Mouse (Mus musculus): ENCODE measurements around the gene Rap2b. TPM values are rescaled to one million over a fixed set of nuclear protein-coding genes. Genes with fewer than 3 reads are reported as not detected.

Gene Rap2b
- polyA plus RNA-seq, 1 experiment from 2014 or later: 2.0 TPM

DNA sequence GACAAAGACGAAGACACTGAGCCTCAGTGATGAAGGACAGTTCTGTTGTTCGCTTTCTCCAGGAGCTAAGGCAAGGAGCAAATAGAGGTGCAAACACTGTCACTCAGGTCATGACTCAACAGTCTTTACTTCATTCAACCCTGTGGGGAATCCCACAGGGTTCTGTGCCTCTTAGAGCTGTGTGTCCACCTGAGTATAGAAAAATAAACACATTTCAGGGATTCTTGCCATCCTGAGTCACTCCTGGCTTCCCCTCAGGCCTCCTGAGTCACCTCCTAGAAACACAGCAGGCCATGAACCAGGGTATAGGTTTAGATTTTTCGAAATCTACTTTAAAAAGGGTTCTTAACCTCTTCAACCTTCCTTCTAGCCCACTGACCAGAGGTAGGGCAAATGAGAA, 33.9 kb downstream of the Rap2b start:
- H3K27ac ChIP-seq (ENCODE audit: low read length): no peak overlapping the region
- 66% methylated on average over 3 of the region's 3 CpGs for WGBS (ENCODE audit: insufficient replicate concordance)
- no peak overlapping the region for H3K9ac ChIP-seq (ENCODE audit: low read depth, low read length)
- no peaks in the 10 kb centered on the region for H3K9me3 ChIP-seq (replicated peaks; ENCODE audit: control insufficient read depth, low read length)
- H3K4me3 ChIP-seq (ENCODE audit: low read depth, low read length): no peak overlapping the region
- H3K36me3 ChIP-seq (ENCODE audit: control insufficient read depth, insufficient read depth): no peaks in the 10 kb centered on the region
- H3K27me3 ChIP-seq (ENCODE audit: control insufficient read depth, insufficient read depth, low read depth, low read length): no peaks in the 10 kb centered on the region
- ATAC-seq (ENCODE audit: low read depth): no peak
- H3K4me1 ChIP-seq (ENCODE audit: control insufficient read depth, low read depth, low read length): no peaks in the 10 kb centered on the region; the same call in 1 of the 2 replicates
- no peak overlapping the region for H3K4me2 ChIP-seq (ENCODE audit: low read depth, low read length)

GRCm38 (mm10) chr3:61396728-61397127, 35.3 kb downstream of the Rap2b start:
- H3K36me3 ChIP-seq (ENCODE audit: control insufficient read depth, insufficient read depth): no peaks in the 10 kb centered on the region
- 62% methylated on average over 2 of the region's 2 CpGs for WGBS (ENCODE audit: insufficient replicate concordance)
- ATAC-seq (ENCODE audit: low read depth): no peak
- H3K27ac ChIP-seq (ENCODE audit: low read length): no peak overlapping the region
- no peaks in the 10 kb centered on the region for H3K27me3 ChIP-seq (ENCODE audit: control insufficient read depth, insufficient read depth, low read depth, low read length)
- H3K4me1 ChIP-seq (ENCODE audit: control insufficient read depth, low read depth, low read length): no peaks in the 10 kb centered on the region; the same call in 1 of the 2 replicates
- H3K4me2 ChIP-seq (ENCODE audit: low read depth, low read length): no peak overlapping the region
- H3K9me3 ChIP-seq (replicated peaks; ENCODE audit: control insufficient read depth, low read length): no peaks in the 10 kb centered on the region
- H3K9ac ChIP-seq (ENCODE audit: low read depth, low read length): no peak overlapping the region
- no peak overlapping the region for H3K4me3 ChIP-seq (ENCODE audit: low read depth, low read length)

- no peak overlapping the region for H3K9ac ChIP-seq (ENCODE audit: low read depth, low read length)
- WGBS (ENCODE audit: insufficient replicate concordance): 43% methylated on average over 1 of the region's 1 CpGs
- ATAC-seq (ENCODE audit: low read depth): no peak
Observed at GRCm38 (mm10) chr3:61400823-61401387, 39.5 kb downstream of the Rap2b start.

DNA sequence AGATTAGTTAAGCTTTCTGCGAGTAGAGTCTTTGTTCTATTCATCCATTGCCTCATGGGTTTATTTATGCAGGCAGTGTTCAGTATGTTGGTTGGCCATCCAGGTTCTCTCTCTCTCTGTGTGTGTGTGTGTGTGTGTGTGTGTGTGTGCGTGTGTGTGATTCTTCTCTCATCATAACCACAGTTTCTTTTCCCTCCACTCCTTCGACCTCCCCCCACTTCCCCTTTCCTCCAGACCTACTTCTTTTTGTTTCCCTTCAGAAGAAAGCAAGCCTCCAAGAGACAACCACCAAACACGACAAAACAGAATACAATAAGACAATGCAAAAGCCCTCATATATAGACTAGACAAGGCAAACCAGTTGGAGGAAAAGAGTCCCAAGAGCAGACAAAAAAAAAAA, 45.5 kb downstream of the Rap2b start:
- ATAC-seq (ENCODE audit: low read depth): no peak
- Histone ChIP-seq H3K36me3 (ENCODE audit: control insufficient read depth, insufficient read depth) (no peaks in the 10 kb centered on the region), H3K9ac (ENCODE audit: low read depth, low read length) (no peak overlapping the region), H3K27ac (ENCODE audit: low read length) (no peak overlapping the region), H3K9me3 (replicated peaks; ENCODE audit: control insufficient read depth, low read length) (no peaks in the 10 kb centered on the region), H3K4me3 (ENCODE audit: low read depth, low read length) (no peak overlapping the region), H3K27me3 (ENCODE audit: control insufficient read depth, insufficient read depth, low read depth, low read length) (no peaks in the 10 kb centered on the region), H3K4me2 (ENCODE audit: low read depth, low read length) (no peak overlapping the region), H3K4me1 (ENCODE audit: control insufficient read depth, low read depth, low read length) (no peaks in the 10 kb centered on the region)
- WGBS (ENCODE audit: insufficient replicate concordance): 32% methylated on average over 4 of the region's 4 CpGs

More at GRCm38 (mm10) chr3:61400823-61401387, 39.5 kb downstream of the Rap2b start:
- Histone ChIP-seq H3K27me3 (ENCODE audit: control insufficient read depth, insufficient read depth, low read depth, low read length) (no peaks in the 10 kb centered on the region), H3K4me1 (ENCODE audit: control insufficient read depth, low read depth, low read length) (no peaks in the 10 kb centered on the region), H3K27ac (ENCODE audit: low read length) (no peak overlapping the region), H3K36me3 (ENCODE audit: control insufficient read depth, insufficient read depth) (no peaks in the 10 kb centered on the region), H3K4me3 (ENCODE audit: low read depth, low read length) (no peak overlapping the region), H3K9me3 (replicated peaks; ENCODE audit: control insufficient read depth, low read length) (no peaks in the 10 kb centered on the region), H3K4me2 (ENCODE audit: low read depth, low read length) (no peak overlapping the region)

DNA sequence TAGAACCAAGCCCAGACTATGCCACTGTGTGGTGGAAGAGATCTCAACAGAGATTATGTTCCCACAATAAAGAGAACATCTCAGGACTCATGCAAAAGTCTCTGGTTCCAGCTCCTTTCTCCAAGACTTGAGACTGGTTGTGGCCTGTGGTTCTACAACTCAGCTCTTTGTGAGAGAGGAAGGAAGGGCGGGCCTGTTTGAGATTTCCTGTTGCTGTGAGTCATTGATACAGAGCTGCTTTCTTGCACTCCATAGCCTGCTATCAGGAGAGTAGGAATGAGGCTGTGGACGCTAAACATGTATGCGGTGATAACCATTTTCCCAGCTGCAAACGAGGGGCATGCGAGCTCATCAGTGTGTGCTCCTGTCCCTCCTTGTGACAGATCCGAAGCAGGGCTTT, 48.2 kb downstream of the Rap2b start:
- Histone ChIP-seq H3K9me3 (replicated peaks; ENCODE audit: control insufficient read depth, low read length) (no peaks in the 10 kb centered on the region), H3K36me3 (ENCODE audit: control insufficient read depth, insufficient read depth) (no peaks in the 10 kb centered on the region), H3K9ac (ENCODE audit: low read depth, low read length) (no peak overlapping the region), H3K4me1 (ENCODE audit: control insufficient read depth, low read depth, low read length) (no peaks in the 10 kb centered on the region), H3K4me2 (ENCODE audit: low read depth, low read length) (no peak overlapping the region), H3K27ac (ENCODE audit: low read length) (no peak overlapping the region), H3K4me3 (ENCODE audit: low read depth, low read length) (no peak overlapping the region), H3K27me3 (ENCODE audit: control insufficient read depth, insufficient read depth, low read depth, low read length) (no peaks in the 10 kb centered on the region)
- ATAC-seq (ENCODE audit: low read depth): peak; percentile 56
- WGBS (ENCODE audit: insufficient replicate concordance): 9% methylated on average over 6 of the region's 6 CpGs

DNA sequence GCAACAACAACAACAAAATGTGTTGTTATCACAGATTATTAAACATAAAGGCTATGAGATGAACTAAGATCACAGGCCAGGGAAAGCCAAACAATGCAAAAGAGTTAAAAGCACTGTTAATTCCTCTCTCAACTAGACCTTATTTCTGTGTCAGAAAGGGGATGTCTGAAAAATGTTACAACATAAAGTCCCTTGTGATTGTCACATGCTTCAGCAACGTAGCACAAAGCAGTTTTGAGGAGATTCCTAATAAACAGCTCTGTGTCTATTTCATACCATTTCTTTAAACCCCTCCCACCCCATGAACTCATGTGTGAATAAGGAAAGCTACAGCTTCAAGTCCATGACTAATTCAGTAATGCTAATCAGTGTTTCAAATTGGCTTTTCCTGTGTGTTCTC, 54.4 kb downstream of the Rap2b start:
- H3K36me3 ChIP-seq (ENCODE audit: control insufficient read depth, insufficient read depth): no peaks in the 10 kb centered on the region
- no peaks in the 10 kb centered on the region for H3K9me3 ChIP-seq (replicated peaks; ENCODE audit: control insufficient read depth, low read length)
- no peak for ATAC-seq (ENCODE audit: low read depth)
- H3K4me2 ChIP-seq (ENCODE audit: low read depth, low read length): no peak overlapping the region
- H3K4me3 ChIP-seq (ENCODE audit: low read depth, low read length): no peak overlapping the region
- H3K27ac ChIP-seq (ENCODE audit: low read length): no peak overlapping the region
- no peaks in the 10 kb centered on the region for H3K27me3 ChIP-seq (ENCODE audit: control insufficient read depth, insufficient read depth, low read depth, low read length)
- H3K9ac ChIP-seq (ENCODE audit: low read depth, low read length): no peak overlapping the region
- whole genome bisulfite sequencing (ENCODE audit: insufficient replicate concordance): 61% methylated on average over 1 of the region's 1 CpGs
- no peaks in the 10 kb centered on the region for H3K4me1 ChIP-seq (ENCODE audit: control insufficient read depth, low read depth, low read length)

Other genes with a start within 250 kb of the Rap2b start
- not detected in 2 replicates for gene B430305J03Rik, start 4.3 kb downstream of the Rap2b start, polyA plus RNA-seq (2015; fragmentation: Nextera tagmentation; extraction: Ambion mirVana)

Measured in liver, embryonic 16.5 days (tissue).